Mouse (Mus musculus) midbrain, embryonic 11.5 days (tissue): ENCODE measurements around the gene Smim27. TPM values are rescaled to one million over a fixed set of nuclear protein-coding genes. Genes with fewer than 3 reads are reported as not detected.

ENCODE experiments used
- ATAC-seq: fragments of 200-750 bp; cut with Nextera tagmentation; 2 replicates; pipeline ENCODE4 v1.8.0; 2017; ENCODE audit warnings: moderate TSS enrichment, moderate library complexity; ENCODE audit not compliant: low FRiP score
- DNase-seq: peaks from one replicate; pipeline ENCODE4 v3.0.0; 2015; ENCODE audit warnings: low spot score; ENCODE audit errors: missing footprints
- H3K27ac ChIP-seq: fragments of 300-500 bp; sonication (generic); 2 replicates; pipeline ENCODE4 v1.5.1; 2014; ENCODE audit warnings: low read depth, low read length
- H3K27me3 ChIP-seq: fragments of 300-500 bp; sonication (generic); 2 replicates; pipeline ENCODE4 v1.6.1; 2014; ENCODE audit warnings: mild to moderate bottlenecking, low read length, moderate library complexity, mixed read lengths; ENCODE audit not compliant: control insufficient read depth, insufficient read depth
- H3K36me3 ChIP-seq: fragments of 300-500 bp; sonication (generic); 2 replicates; pipeline ENCODE4 v1.6.1; 2014; ENCODE audit warnings: mild to moderate bottlenecking, low read length, moderate library complexity, mixed read lengths; ENCODE audit not compliant: control insufficient read depth, insufficient read depth
- H3K4me1 ChIP-seq: fragments of 300-500 bp; sonication (generic); 2 replicates; pipeline ENCODE4 v1.6.1; 2014; ENCODE audit warnings: low read length; ENCODE audit not compliant: control insufficient read depth, insufficient read depth
- H3K4me2 ChIP-seq: fragments of 300-500 bp; sonication (generic); 2 replicates; pipeline ENCODE4 v1.6.1; 2014; ENCODE audit warnings: mild to moderate bottlenecking, moderate library complexity
- H3K4me3 ChIP-seq: fragments of 300-500 bp; sonication (generic); 2 replicates; pipeline ENCODE4 v1.5.1; 2014; ENCODE audit warnings: low read depth, low read length
- H3K9ac ChIP-seq: fragments of 300-500 bp; sonication (generic); 2 replicates; pipeline ENCODE4 v1.6.1; 2014; ENCODE audit warnings: low read length
- H3K9me3 ChIP-seq: fragments of 300-500 bp; sonication (generic); 2 replicates; pipeline ENCODE4 v1.6.1; 2016; ENCODE audit warnings: low read length; ENCODE audit not compliant: control insufficient read depth
- WGBS: fragments of 180-500 bp; shearing (Covaris S2); extraction: QIAGEN DNeasy Blood & Tissue Kit; methylation state at CpG from one replicate; pipeline ENCODE4 v1.1.7; 2014; 5-methylcytosine and 5-hydroxymethylcytosine counted together
- polyA plus RNA-seq: library from polyadenylated mRNA; unstranded; fragments of >200 nt; fragmentation: Nextera tagmentation; extraction: Ambion mirVana; gene quantifications from 2 replicates; pipeline ENCODE4 v1.2.1, GENCODE M21; 2014

The Smim27 gene
- polyA plus RNA-seq, result 28.8 and 38.0 TPM in 2 replicates

DNA sequence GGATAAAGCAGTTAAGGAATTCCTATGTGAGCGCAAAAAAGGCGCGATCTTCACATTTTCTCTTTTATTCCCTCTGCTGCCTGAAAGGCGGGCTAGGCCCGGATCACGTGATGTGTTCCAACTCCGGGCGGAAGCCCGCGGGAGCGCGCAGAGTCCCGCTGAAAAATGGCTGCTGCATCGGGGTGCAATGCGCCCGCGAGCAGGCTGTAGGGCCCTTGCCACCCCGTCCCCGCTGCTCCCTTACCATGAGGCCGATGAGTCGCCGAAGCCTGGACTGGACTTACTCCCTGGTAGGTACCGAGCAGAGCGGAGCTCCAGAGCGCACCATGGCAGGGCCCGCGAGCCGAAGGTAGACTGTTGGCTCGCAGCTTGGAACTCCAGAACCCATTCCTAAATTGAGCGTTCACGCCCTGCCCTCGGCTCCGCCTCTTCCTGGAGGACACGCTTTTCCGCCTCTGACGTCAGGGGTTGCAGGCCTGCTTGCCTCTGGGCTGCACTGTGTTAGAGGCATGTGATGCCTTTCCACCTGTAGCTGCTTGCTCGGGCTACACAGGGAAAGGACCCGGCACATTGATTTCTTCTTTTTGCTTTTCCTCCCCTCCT, at the start of gene Smim27, which contains the start of gene Topors:
Smim27 (plus strand) TSS at position 150 of the 603 bp plus-strand sequence.
Topors (minus strand) TSS at position 421 of the 603 bp plus-strand sequence.
- peak; percentile 94 for ATAC-seq
- H3K9ac ChIP-seq, result peak within 1 kb of the TSS; percentile 92
- peaks cover 2% of the 10 kb centered on the region; the same call in 1 of the 2 replicates for H3K36me3 ChIP-seq
- H3K9me3 ChIP-seq, result no peaks in the 10 kb centered on the region
- WGBS, result under 1% methylated on average over 38 of the region's 38 CpGs
- H3K27me3 ChIP-seq, result no peaks in the 10 kb centered on the region
- H3K4me2 ChIP-seq, result peak within 1 kb of the TSS; percentile 83
- H3K4me3 ChIP-seq, result peak within 1 kb of the TSS; percentile 81
- peaks cover 10% of the 10 kb centered on the region for H3K4me1 ChIP-seq
- peak within 1 kb of the TSS; percentile 85 for H3K27ac ChIP-seq
- DNase-seq, result peak; percentile 99

DNA sequence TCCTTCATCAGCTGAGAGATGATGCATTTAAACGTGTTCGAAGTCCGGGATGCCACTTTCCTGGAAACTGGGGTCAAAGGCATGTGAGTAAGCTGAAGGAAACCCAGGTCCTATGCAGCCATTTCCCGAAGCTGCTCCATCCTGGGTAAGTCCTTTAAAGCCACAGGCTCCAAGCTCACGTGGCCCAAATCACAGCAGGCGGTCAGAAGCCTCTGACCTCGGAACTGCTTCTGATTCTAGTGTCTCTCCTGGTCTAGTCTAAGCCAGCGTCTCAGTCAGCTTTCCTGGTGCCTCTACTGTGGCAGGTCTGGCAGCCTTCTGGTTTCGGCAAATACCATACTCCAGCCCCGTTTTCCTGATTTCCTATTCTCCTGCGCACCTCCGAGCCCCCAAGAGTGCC, 48.9 kb upstream of the Smim27 start:
- Histone ChIP-seq H3K9me3 (no peaks in the 10 kb centered on the region), H3K4me1 (peaks cover 5% of the 10 kb centered on the region; the same call in 1 of the 2 replicates), H3K9ac (no peak overlapping the region; the same call in 1 of the 2 replicates), H3K27ac (no peak overlapping the region), H3K4me2 (peak overlapping the region; percentile 10; the same call in 1 of the 2 replicates), H3K36me3 (no peaks in the 10 kb centered on the region), H3K27me3 (no peaks in the 10 kb centered on the region), H3K4me3 (no peak overlapping the region)
- 18% methylated on average over 12 of the region's 12 CpGs for WGBS
- ATAC-seq, result no peak
- DNase-seq, result peak; percentile 80

- peaks cover 5% of the 10 kb centered on the region; the same call in 1 of the 2 replicates for H3K4me1 ChIP-seq
- H3K4me2 ChIP-seq, result no peak overlapping the region
- no peaks in the 10 kb centered on the region for H3K27me3 ChIP-seq
- H3K9ac ChIP-seq, result no peak overlapping the region
- WGBS, result 47% methylated on average over 14 of the region's 14 CpGs
- no peak overlapping the region for H3K27ac ChIP-seq
- no peak overlapping the region for H3K4me3 ChIP-seq
- no peaks in the 10 kb centered on the region for H3K36me3 ChIP-seq
- no peaks in the 10 kb centered on the region for H3K9me3 ChIP-seq
- ATAC-seq, result no peak
- peak; percentile 74 for DNase-seq
Observed at GRCm38 (mm10) chr4:40221004-40221760, 48.2 kb upstream of the Smim27 start.

DNA sequence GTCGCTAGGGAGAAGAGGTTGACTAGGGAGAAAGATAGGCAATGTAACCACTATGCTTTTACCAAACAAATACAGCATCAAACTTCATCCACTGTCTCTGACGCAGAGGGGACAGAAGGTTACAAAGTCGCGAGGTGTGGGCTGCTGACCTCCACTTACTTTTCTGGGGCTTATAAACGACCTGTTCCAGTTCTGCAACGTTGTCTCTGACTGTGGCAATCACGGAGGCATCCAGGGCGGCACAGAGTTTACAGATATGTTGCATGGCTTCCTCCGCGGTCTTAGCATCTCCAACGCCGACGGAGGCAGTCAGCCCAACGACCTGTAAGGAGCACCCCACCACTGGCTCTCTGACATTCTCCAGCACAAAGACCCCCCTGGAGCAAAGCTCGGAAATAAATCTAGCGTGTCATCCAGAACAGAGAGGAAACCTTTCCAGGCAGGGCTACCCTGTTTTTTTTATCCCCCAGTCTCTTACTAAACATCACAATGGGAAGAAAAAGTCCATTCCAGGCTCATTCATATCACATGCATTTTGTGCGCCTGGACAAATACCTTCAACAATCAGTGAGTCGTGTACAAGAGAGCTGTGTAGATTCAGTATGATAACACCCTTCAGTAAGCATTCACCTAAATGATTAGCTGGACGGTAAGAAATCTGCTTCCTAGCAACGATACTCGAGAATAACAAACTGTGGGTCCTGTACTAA, 47.3 kb upstream of the Smim27 start:
- DNase-seq (peak; percentile 82), ATAC-seq (no peak)
- Histone ChIP-seq H3K4me3 (no peak overlapping the region), H3K27me3 (no peaks in the 10 kb centered on the region), H3K36me3 (no peaks in the 10 kb centered on the region), H3K9me3 (no peaks in the 10 kb centered on the region), H3K9ac (no peak overlapping the region), H3K27ac (no peak overlapping the region), H3K4me2 (no peak overlapping the region), H3K4me1 (peaks cover 5% of the 10 kb centered on the region; the same call in 1 of the 2 replicates)
- 47% methylated on average over 21 of the region's 21 CpGs for WGBS

DNA sequence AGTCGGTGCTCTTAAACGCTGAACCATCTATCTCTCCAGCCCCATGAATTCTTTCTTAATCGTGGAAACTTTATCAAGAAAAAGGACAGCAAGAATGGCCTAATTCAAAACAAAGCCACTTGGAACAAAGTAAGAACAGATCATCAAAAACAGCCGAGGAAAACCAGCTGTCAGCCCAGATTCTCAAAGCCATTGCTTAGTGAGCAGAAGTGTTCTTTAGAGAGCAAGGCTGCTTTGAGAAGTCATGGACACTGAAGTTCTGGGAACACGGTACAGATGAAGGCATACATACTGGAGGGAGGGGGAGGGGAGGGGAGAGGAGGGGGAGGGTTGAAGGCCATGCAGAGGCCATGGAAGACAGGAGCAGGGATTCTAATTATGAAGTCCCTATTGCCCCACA, 43.3 kb upstream of the Smim27 start:
- Histone ChIP-seq H3K27ac (no peak overlapping the region), H3K9me3 (no peaks in the 10 kb centered on the region), H3K4me2 (no peak overlapping the region), H3K9ac (no peak overlapping the region), H3K4me1 (no peaks in the 10 kb centered on the region), H3K4me3 (no peak overlapping the region), H3K36me3 (no peaks in the 10 kb centered on the region), H3K27me3 (no peaks in the 10 kb centered on the region)
- no peak for DNase-seq
- no peak for ATAC-seq
- 83% methylated on average over 5 of the region's 5 CpGs for WGBS

DNA sequence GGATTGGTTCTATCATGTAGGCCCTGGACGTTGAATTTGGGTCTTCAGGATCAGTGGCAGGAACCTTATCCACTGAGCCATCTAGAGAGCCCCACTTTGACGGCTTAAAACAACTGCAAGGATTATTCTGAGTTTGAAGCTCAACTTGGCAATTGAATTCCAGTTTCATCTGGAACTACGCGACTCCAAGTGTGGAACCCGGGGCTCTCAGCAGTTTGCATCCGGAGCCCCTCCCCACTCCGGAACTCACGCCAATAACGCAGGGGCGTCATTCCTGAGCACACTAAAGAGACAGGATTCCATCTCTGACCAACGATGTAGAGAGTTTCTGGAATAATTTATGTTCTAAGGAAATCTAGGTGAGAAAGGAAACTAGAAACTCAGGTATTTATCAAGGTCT, 42.2 kb upstream of the Smim27 start:
- H3K4me2 ChIP-seq, result no peak overlapping the region
- H3K27ac ChIP-seq, result no peak overlapping the region
- H3K9ac ChIP-seq, result no peak overlapping the region
- ATAC-seq (no peak), DNase-seq (no peak)
- 88% methylated on average over 11 of the region's 11 CpGs for WGBS
- no peaks in the 10 kb centered on the region for H3K4me1 ChIP-seq
- no peak overlapping the region for H3K4me3 ChIP-seq
- no peaks in the 10 kb centered on the region for H3K36me3 ChIP-seq
- no peaks in the 10 kb centered on the region for H3K27me3 ChIP-seq
- H3K9me3 ChIP-seq, result no peaks in the 10 kb centered on the region

GRCm38 (mm10) chr4:40227886-40228285, 41.5 kb upstream of the Smim27 start:
- Histone ChIP-seq H3K9ac (no peak overlapping the region), H3K4me3 (no peak overlapping the region), H3K27ac (no peak overlapping the region), H3K4me2 (no peak overlapping the region), H3K4me1 (no peaks in the 10 kb centered on the region), H3K9me3 (no peaks in the 10 kb centered on the region), H3K36me3 (no peaks in the 10 kb centered on the region), H3K27me3 (no peaks in the 10 kb centered on the region)
- 93% methylated on average over 7 of the region's 7 CpGs for WGBS
- DNase-seq (peak; percentile 39), ATAC-seq (no peak)

GRCm38 (mm10) chr4:40229723-40230122, 39.7 kb upstream of the Smim27 start:
- no peak overlapping the region for H3K27ac ChIP-seq
- H3K36me3 ChIP-seq, result no peaks in the 10 kb centered on the region
- no peak overlapping the region for H3K4me2 ChIP-seq
- no peaks in the 10 kb centered on the region for H3K9me3 ChIP-seq
- ATAC-seq (no peak), DNase-seq (peak; percentile 2)
- no peaks in the 10 kb centered on the region for H3K27me3 ChIP-seq
- 90% methylated on average over 6 of the region's 6 CpGs for WGBS
- H3K9ac ChIP-seq, result no peak overlapping the region
- H3K4me1 ChIP-seq, result no peaks in the 10 kb centered on the region
- no peak overlapping the region for H3K4me3 ChIP-seq
